Mouse (Mus musculus) C2C12 (cell line): ENCODE results near the gene Ecm1.

Experiments used
- CTCF ChIP-seq: IDR thresholded peaks from one replicate; pipeline ENCODE4 v1.5.1; 2011; ENCODE audit not compliant: control insufficient read depth, insufficient read depth, insufficient read length
- MAX ChIP-seq: IDR thresholded peaks from one replicate; pipeline ENCODE4 v1.6.1; 2011; ENCODE audit warnings: mild to moderate bottlenecking, control low read depth
- MYOD1 ChIP-seq: IDR thresholded peaks from one replicate; pipeline ENCODE4 v1.6.1; 2011; ENCODE audit warnings: low read depth; ENCODE audit not compliant: control insufficient read depth, insufficient read length
- MYOG ChIP-seq: IDR thresholded peaks from one replicate; pipeline ENCODE4 v1.6.1; 2011; ENCODE audit not compliant: control insufficient read depth, insufficient read length; ENCODE audit errors: extremely low read depth

DNA sequence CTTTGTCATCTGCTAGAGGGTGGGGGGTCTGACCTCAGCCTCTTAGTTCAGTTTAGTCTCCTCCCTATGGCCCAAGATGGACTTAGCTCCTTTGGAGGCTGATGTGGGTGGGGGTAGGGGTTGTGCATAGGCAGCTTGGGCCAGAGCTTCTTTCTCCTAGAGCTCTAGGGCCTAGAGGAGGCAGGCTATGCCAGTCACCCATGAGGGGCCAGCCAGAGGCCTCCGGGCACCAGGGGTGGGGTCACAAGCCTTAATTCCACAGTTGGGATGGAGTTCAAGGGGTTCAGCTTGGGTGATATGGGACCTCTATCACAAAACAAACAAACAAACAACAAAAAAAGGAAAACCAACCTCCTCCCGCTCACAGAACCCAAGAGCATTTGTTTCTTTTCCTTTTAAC lies 53.7 kb downstream of the Ecm1 start:
- TF ChIP-seq CTCF, result no peak
- no peak for TF ChIP-seq MYOD1
- TF ChIP-seq MAX, result no peak
- no peak for TF ChIP-seq MYOG
